Mouse (Mus musculus) stomach, embryonic 16.5 days (tissue): Measurements from ENCODE around the gene Pnrc2. TPM values are rescaled to one million over a fixed set of nuclear protein-coding genes. Genes with fewer than 3 reads are reported as not detected.

Experiments used
- ATAC-seq: fragments of 200-750 bp; cut with Nextera tagmentation; 2 replicates; pipeline ENCODE4 v1.8.0; 2017; ENCODE audit warnings: moderate number of reproducible peaks, moderate TSS enrichment; ENCODE audit not compliant: insufficient read depth, low FRiP score
- H3K27ac ChIP-seq: fragments of 300-500 bp; sonication (generic); 2 replicates; pipeline ENCODE4 v1.5.1; 2014; ENCODE audit warnings: low read length
- H3K27me3 ChIP-seq: fragments of 300-500 bp; sonication (generic); 2 replicates; pipeline ENCODE4 v1.6.1; 2014; ENCODE audit warnings: low read length, control low read depth, mixed read lengths; ENCODE audit not compliant: control insufficient read depth, insufficient read depth
- H3K36me3 ChIP-seq: fragments of 300-500 bp; sonication (generic); 2 replicates; pipeline ENCODE4 v1.6.1; 2014; ENCODE audit warnings: low read length; ENCODE audit not compliant: control insufficient read depth, insufficient read depth
- H3K4me1 ChIP-seq: fragments of 300-500 bp; sonication (generic); 2 replicates; pipeline ENCODE4 v1.6.1; 2014; ENCODE audit warnings: low read length, control low read depth, mixed read lengths; ENCODE audit not compliant: control insufficient read depth, insufficient read depth
- H3K4me2 ChIP-seq: fragments of 300-500 bp; sonication (generic); 2 replicates; pipeline ENCODE4 v1.6.1; 2014; ENCODE audit warnings: low read depth, low read length, mixed read lengths
- H3K4me3 ChIP-seq: fragments of 300-500 bp; sonication (generic); replicated peaks from 2 replicates; pipeline ENCODE4 v1.5.1; 2014; ENCODE audit warnings: mild to moderate bottlenecking, low read length
- H3K9ac ChIP-seq: fragments of 300-500 bp; sonication (generic); 2 replicates; pipeline ENCODE4 v1.6.1; 2014; ENCODE audit warnings: low read length
- H3K9me3 ChIP-seq: fragments of 300-500 bp; sonication (generic); replicated peaks from 2 replicates; pipeline ENCODE4 v1.6.1; 2016; ENCODE audit warnings: low read length, control low read depth; ENCODE audit not compliant: control insufficient read depth
- WGBS: fragments of 180-500 bp; shearing (Covaris S2); extraction: QIAGEN DNeasy Blood & Tissue Kit; methylation state at CpG from one replicate; pipeline ENCODE4 v1.1.7; 2014; 5-methylcytosine and 5-hydroxymethylcytosine counted together
- polyA plus RNA-seq: library from polyadenylated mRNA; unstranded; fragments of >200 nt; fragmentation: Nextera tagmentation; extraction: Ambion mirVana; gene quantifications from 2 replicates; pipeline ENCODE4 v1.2.1, GENCODE M21; 2015

The Pnrc2 gene
- polyA plus RNA-seq, 1 experiment from 2014 or later: 168 TPM

DNA sequence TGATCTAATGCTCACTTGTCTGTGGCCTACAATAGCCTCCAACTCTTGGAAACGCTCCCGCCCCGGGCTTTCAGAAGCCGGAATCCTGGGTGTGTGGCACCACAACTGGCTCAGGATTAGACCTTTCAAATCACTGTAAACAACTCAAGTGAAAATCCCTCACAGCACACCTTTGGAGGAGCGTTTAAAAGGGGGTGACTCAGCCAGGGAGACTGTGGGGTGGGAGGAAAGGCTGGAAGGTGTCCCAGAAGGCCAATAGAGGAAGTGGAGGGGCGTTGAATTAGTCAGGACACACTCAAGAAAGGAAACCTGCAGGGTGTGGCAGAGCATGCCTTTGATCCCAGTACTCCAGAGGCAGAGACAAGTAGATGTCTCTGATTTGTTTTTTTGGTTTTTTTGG lies 29.2 kb downstream of the Pnrc2 start:
- Histone ChIP-seq H3K4me2 (no peak overlapping the region), H3K27ac (peak overlapping the region; percentile 53; the same call in 1 of the 2 replicates), H3K9me3 (0 out of 2 replicates have a peak, but pooled peaks cover 5% of the 10 kb centered on the region), H3K4me1 (no peaks in the 10 kb centered on the region), H3K27me3 (no peaks in the 10 kb centered on the region), H3K9ac (no peak overlapping the region), H3K4me3 (no peak overlapping the region), H3K36me3 (no peaks in the 10 kb centered on the region)
- WGBS: 72% methylated on average over 6 of the region's 6 CpGs
- no peak for ATAC-seq

DNA sequence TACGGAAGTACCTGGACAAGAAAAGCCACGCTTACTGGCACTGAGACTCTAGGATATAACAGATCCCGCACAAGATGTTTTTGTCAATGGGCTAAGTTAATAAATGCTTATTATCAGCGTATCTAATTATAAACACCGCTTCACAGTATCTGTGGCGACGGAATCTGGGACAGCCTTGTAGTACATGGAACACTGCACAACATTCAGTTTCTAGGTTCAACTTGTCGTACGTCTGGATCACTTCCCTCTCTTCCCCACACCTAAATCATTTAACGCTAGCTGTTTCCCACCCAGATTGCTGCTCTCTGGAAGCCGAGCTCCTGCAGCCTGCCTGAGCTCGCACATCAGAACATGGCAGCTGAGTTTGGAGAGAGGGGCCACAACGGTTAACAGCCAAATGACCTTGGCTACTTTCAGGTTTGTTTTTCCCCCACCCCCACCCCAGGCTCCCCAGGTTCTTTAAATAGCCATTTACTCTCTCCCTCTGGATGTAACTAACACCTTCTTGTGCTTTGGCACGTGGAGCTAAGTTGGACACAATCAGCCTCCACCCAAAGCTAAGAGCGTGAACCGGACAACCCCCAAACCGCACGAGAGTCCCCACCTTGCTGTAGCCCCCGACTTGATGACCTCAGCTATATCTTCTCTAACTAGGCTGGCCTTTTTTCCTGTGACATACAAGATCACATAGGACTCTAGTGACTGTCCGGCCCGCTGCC lies 34.2 kb downstream of the Pnrc2 start:
- no peak for ATAC-seq

DNA sequence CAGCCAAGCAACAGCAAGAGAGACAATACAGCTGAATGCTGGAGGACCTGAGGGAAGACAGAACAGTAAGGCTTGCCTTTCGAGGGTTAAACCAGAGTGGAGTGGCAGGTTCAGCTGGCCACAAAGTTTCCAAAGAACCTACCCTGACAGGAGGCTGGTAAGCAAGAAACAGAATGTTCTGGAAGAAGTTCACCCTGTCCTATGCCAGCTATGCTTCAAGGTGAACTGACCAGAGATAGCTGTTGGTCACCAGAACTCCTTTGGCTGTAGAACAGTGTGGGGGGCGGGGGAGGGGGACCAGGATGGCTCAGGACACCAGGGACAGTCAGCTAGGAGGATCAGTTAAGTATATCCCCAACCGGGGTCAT lies 34.7 kb downstream of the Pnrc2 start:
- Histone ChIP-seq H3K27me3 (no peaks in the 10 kb centered on the region), H3K36me3 (no peaks in the 10 kb centered on the region), H3K27ac (no peak overlapping the region), H3K4me1 (no peaks in the 10 kb centered on the region), H3K4me2 (no peak overlapping the region), H3K9me3 (no peaks in the 10 kb centered on the region), H3K4me3 (no peak overlapping the region), H3K9ac (no peak overlapping the region)
- ATAC-seq: no peak
- 73% methylated on average over 3 of the region's 3 CpGs for WGBS

More for the DNA sequence above, 34.2 kb downstream of the Pnrc2 start:
- H3K4me1 ChIP-seq: no peaks in the 10 kb centered on the region
- no peaks in the 10 kb centered on the region for H3K9me3 ChIP-seq
- H3K27ac ChIP-seq: no peak overlapping the region
- H3K27me3 ChIP-seq: no peaks in the 10 kb centered on the region
- H3K4me3 ChIP-seq: no peak overlapping the region
- 61% methylated on average over 21 of the region's 21 CpGs for WGBS
- no peak overlapping the region for H3K4me2 ChIP-seq
- no peaks in the 10 kb centered on the region for H3K36me3 ChIP-seq
- H3K9ac ChIP-seq: no peak overlapping the region

DNA sequence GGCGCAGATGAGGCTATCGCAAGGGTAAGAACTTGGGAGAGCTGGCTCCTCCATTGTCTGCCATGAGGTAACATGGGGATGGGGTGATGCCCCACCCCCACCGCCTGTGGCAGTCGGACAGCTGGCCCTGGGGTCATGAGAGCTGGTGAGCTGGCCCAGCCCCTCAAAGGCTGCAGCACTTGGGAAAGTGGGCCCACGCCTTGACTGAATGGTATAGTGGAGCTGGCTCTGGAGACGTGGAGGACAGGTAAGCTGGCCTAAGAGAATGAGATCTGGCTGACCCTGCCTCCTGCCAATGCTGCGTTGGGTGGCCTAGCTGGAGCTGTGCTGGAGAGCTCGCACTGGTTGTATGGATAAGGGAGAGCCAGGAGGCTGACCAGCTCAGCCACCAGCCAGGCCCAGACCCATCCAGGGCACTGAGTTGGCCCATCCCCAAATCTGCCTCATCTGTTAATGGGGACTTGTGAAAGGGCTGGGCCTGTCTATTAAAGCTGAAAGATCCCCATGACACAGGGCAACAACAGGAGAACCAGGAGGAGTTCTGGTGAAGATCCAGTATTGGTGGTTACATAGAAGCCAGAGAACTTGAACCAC lies 39.4 kb downstream of the Pnrc2 start:
- no peak overlapping the region for H3K27ac ChIP-seq

DNA sequence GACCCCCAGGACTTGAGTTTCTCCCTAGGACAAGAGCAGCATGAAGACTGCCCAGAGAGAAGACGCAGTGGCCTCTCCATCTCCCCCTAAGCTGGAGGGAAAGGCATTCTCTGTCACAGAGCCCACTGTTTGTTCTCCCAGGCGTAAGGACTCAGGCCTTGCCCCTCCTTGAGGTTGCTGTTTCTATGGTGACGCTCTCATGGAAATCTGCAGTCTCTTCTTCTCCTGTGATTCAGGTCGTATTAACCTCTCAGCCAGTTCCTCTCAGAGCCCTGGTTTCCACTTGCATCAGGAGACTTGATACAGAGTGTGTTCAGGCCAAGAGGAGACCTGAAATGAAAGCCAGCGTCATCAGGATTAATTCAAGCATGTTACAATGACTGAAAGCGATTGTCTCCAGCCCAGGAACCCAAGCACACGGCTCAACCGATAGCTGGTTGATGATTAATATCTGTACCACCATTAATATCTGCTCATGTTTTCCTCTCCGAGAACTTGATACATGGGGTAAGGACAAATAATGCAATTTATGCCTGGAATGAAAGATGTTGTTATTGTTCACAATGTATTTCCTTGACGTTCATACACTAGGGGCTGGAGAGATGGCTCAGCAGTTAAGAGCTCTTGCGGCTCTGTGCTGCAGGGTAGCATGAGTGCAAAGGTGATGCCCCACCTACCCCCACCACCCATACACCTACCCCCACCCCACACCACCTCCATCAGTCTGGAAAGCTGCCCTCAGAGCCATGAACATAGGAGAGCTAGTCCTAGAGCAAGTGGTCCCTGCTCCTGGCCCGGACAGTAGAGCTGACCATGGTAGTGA lies 40.1 kb downstream of the Pnrc2 start:
- Histone ChIP-seq H3K4me2 (no peak overlapping the region), H3K36me3 (no peaks in the 10 kb centered on the region), H3K27ac (no peak overlapping the region), H3K27me3 (no peaks in the 10 kb centered on the region), H3K9ac (no peak overlapping the region), H3K9me3 (no peaks in the 10 kb centered on the region), H3K4me3 (no peak overlapping the region), H3K4me1 (peaks cover 7% of the 10 kb centered on the region)
- 45% methylated on average over 12 of the region's 12 CpGs for WGBS
- ATAC-seq: 0 out of 2 replicates have a peak, but pooled peaks have one; percentile 31

More for the DNA sequence above, 39.4 kb downstream of the Pnrc2 start:
- H3K4me3 ChIP-seq: no peak overlapping the region
- ATAC-seq: no peak
- H3K4me2 ChIP-seq: no peak overlapping the region
- no peaks in the 10 kb centered on the region for H3K36me3 ChIP-seq
- H3K9ac ChIP-seq: no peak overlapping the region
- no peaks in the 10 kb centered on the region for H3K9me3 ChIP-seq
- peaks cover 2% of the 10 kb centered on the region; the same call in 1 of the 2 replicates for H3K4me1 ChIP-seq
- H3K27me3 ChIP-seq: no peaks in the 10 kb centered on the region
- 81% methylated on average over 8 of the region's 8 CpGs for WGBS

DNA sequence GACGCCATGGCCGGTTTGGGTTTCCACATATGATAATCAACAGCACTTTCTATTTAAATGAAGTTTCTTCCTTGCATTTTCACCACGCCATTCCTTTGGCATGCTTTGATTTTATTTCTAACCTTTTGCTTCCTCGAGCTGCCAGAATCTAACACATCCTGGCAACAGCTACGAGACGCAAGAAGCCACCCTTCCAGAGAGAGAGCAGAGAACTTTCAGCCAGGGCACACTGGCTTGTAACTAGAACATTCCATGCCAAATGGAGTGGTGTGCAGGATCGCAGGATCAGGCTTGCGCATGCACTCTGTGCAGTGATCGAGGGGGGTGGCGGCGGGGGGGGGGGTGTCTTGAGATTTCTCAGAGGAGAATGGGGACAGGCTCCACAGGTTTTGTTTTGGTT lies 41.6 kb downstream of the Pnrc2 start:
- Histone ChIP-seq H3K27ac (no peak overlapping the region), H3K4me3 (no peak overlapping the region), H3K36me3 (no peaks in the 10 kb centered on the region), H3K27me3 (no peaks in the 10 kb centered on the region), H3K4me1 (peaks cover 11% of the 10 kb centered on the region), H3K9ac (no peak overlapping the region), H3K4me2 (no peak overlapping the region), H3K9me3 (no peaks in the 10 kb centered on the region)
- no peak for ATAC-seq
- WGBS: 65% methylated on average over 11 of the region's 11 CpGs

DNA sequence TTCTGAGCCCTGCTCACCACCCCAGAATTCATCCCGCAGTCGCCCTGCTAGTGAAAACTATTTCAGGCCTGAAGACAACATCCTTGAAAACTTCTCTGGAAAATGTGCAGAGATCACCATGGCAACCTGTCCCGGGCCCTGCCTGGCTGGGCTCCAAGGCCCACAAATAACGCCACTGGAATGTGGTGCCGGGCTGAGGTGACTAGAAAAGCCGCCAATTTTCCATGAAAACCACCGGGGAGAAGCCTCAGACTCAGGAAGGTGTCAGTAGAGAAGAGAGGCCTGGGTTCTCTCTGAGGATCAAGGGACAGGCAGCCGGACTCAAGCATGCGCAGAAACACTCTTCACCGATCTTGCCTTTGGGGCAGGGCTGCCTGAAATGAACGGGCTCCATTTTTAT lies 45.2 kb downstream of the Pnrc2 start:
- Histone ChIP-seq H3K27ac (peak overlapping the region; percentile 86), H3K9ac (0 out of 2 replicates have a peak overlapping the region, but pooled peaks have one; percentile 55), H3K9me3 (no peaks in the 10 kb centered on the region), H3K4me3 (no peak overlapping the region), H3K36me3 (no peaks in the 10 kb centered on the region), H3K27me3 (no peaks in the 10 kb centered on the region), H3K4me2 (peak overlapping the region; percentile 38; the same call in 1 of the 2 replicates), H3K4me1 (peaks cover 11% of the 10 kb centered on the region)
- WGBS: 17% methylated on average over 11 of the region's 11 CpGs
- peak; percentile 90 for ATAC-seq

DNA sequence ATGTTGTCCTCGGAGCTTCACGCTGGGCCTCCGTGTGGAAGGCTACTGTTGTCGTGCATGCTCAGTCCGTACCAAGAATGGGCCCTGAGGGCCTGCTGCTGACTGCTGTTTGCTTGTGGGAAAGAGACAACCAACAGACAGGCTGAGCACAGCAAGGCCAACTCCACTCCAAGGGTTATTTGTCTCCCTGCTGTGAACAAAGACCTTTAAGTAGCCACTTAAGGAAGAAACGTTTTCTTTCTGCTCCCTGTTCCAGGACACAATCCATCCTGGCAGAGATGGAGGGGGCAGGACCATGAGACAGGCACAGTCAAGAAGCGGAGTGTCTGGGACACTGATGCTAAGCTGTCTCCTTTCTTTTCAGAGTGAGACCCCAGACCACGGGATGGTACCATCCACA lies 49.4 kb downstream of the Pnrc2 start:
- Histone ChIP-seq H3K36me3 (no peaks in the 10 kb centered on the region), H3K4me1 (peaks cover 9% of the 10 kb centered on the region), H3K4me3 (no peak overlapping the region), H3K27ac (no peak overlapping the region), H3K4me2 (no peak overlapping the region), H3K9me3 (no peaks in the 10 kb centered on the region), H3K27me3 (no peaks in the 10 kb centered on the region), H3K9ac (no peak overlapping the region)
- no peak for ATAC-seq
- WGBS: 48% methylated on average over 8 of the region's 8 CpGs

DNA sequence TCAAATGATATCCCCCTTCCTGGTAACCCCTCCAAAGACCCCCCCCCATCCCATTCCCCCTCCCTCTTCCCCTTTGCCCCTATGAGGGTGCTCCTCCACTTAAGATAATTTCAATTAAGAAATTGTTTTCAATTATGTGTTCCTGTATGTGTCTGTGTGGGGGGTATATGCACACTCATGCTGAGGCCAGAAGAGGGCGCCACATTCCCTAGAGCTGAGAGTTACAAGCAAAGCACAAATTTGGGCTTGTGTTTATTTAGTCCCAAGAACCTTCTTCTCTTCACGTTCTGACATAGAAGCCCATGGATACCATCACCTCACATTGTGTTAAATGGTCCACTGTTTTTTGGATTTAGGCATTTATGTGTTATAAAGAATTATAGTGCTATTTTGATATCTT lies 50.4 kb downstream of the Pnrc2 start:
- Histone ChIP-seq H3K9ac (no peak overlapping the region), H3K9me3 (no peaks in the 10 kb centered on the region), H3K27me3 (no peaks in the 10 kb centered on the region), H3K4me3 (no peak overlapping the region), H3K4me1 (peaks cover 2% of the 10 kb centered on the region; the same call in 1 of the 2 replicates), H3K4me2 (no peak overlapping the region), H3K27ac (no peak overlapping the region), H3K36me3 (no peaks in the 10 kb centered on the region)
- WGBS: 62% methylated on average over 2 of the region's 2 CpGs
- no peak for ATAC-seq
